Mouse (Mus musculus): ENCODE results near the gene Zfp592.

- TF ChIP-seq POLR2A (IDR thresholded peaks at IDR 0.05; ENCODE audit: insufficient read depth, low read depth, low read length) = peak; percentile 37; the same call in 1 of the 2 replicates
- TF ChIP-seq CTCF (IDR thresholded peaks at IDR 0.05) = no peak
- TF ChIP-seq EP300 (IDR thresholded peaks at IDR 0.05; ENCODE audit: insufficient read depth, low read depth, low read length) = no peak
Observed at GRCm38 (mm10) chr7:80986458-80987187, 6.9 kb upstream of the Zfp592 start.

All from heart, adult 2 months (tissue).